In genomic region chr9:82975342-82976215, GRCm38 (mm10) we compare ENCODE assay signal across 7 mouse cellular contexts. TPM values are rescaled to one million over a fixed set of nuclear protein-coding genes. Genes with fewer than 3 reads are reported as not detected.
DNase-seq lines count a peak whose midpoint lies in the region; ATAC-seq and TF ChIP-seq lines count a peak whose summit lies in the region.

Gene Phip, minus strand, starts transcription at chr9:82975516.

- intact Hi-C loops in gastrocnemius, postnatal 36 days (cut with DNase I), result no loop called here
- intact Hi-C loops in left cerebral cortex, postnatal 4 days (cut with DNase I), result loop anchor here (10.0 kb wide), 2 partner anchors 169 to 399 kb away; partner anchors contain the start of gene Hmgn3

- no peaks in the 10 kb centered on the region for H3K27me3 ChIP-seq in intestine, embryonic 16.5 days (replicated peaks; ENCODE audit: control insufficient read depth, insufficient read depth, low read length)
- H3K27me3 ChIP-seq in midbrain, embryonic 12.5 days, result no peaks in the 10 kb centered on the region
- H3K27me3 ChIP-seq in small intestine, adult 2 months (ENCODE audit: control insufficient read depth, insufficient read depth, low read length), result no peaks in the 10 kb centered on the region

- H3K4me3 ChIP-seq in intestine, embryonic 16.5 days (ENCODE audit: low read length), result peak within 1 kb of the TSS; percentile 93
- H3K4me3 ChIP-seq in midbrain, embryonic 12.5 days, result peak within 1 kb of the TSS; percentile 93
- peak within 1 kb of the TSS; percentile 97 for H3K4me3 ChIP-seq in small intestine, adult 2 months (ENCODE audit: low read depth, low read length)

- H3K9ac ChIP-seq in intestine, embryonic 16.5 days (ENCODE audit: low read depth, low read length), result peak within 1 kb of the TSS; percentile 97
- peak within 1 kb of the TSS; percentile 95 for H3K9ac ChIP-seq in midbrain, embryonic 12.5 days (replicated peaks)

- peak within 1 kb of the TSS; percentile 100 for H3K27ac ChIP-seq in intestine, embryonic 16.5 days (ENCODE audit: low read length)
- peak within 1 kb of the TSS; percentile 100 for H3K27ac ChIP-seq in midbrain, embryonic 12.5 days (replicated peaks)
- H3K27ac ChIP-seq in small intestine, adult 2 months (ENCODE audit: insufficient read depth, low read depth, low read length), result peak within 1 kb of the TSS; percentile 94

- H3K36me3 ChIP-seq in intestine, embryonic 16.5 days (ENCODE audit: control insufficient read depth, insufficient read depth, low read length), result no peaks in the 10 kb centered on the region
- H3K36me3 ChIP-seq in midbrain, embryonic 12.5 days, result no peaks in the 10 kb centered on the region
- H3K36me3 ChIP-seq in small intestine, adult 2 months (ENCODE audit: control insufficient read depth, insufficient read depth, low read length), result 0 out of 2 replicates have a peak, but pooled peaks cover 3% of the 10 kb centered on the region

- peak within 1 kb of the TSS; percentile 81 for H3K4me2 ChIP-seq in intestine, embryonic 16.5 days (ENCODE audit: low read depth, low read length)
- peak within 1 kb of the TSS; percentile 77 for H3K4me2 ChIP-seq in midbrain, embryonic 12.5 days (replicated peaks)

- H3K9me3 ChIP-seq in intestine, embryonic 16.5 days (ENCODE audit: control insufficient read depth, low read length), result no peaks in the 10 kb centered on the region
- H3K9me3 ChIP-seq in midbrain, embryonic 12.5 days, result no peaks in the 10 kb centered on the region

- peak; percentile 87 for ATAC-seq in intestine, embryonic 16.5 days
- ATAC-seq in midbrain, embryonic 12.5 days (ENCODE audit: low FRiP score, low read depth), result peak; percentile 86

- peak; percentile 70; the same call in 1 of the 2 replicates for TF ChIP-seq POLR2A in small intestine, adult 2 months (IDR thresholded peaks at IDR 0.05; ENCODE audit: low read depth, low read length)

- WGBS in intestine, embryonic 16.5 days, result under 1% methylated on average over 79 of the region's 79 CpGs
- WGBS in midbrain, embryonic 12.5 days, result under 1% methylated on average over 59 of the region's 79 CpGs
- under 1% methylated on average over 78 of the region's 79 CpGs for WGBS in small intestine, adult 2 months

- DNase-seq in adrenal gland, adult 2 months, result peak; percentile 97
- DNase-seq in embryo, embryonic 11.5 days (ENCODE audit: low read depth, low spot score), result peak; percentile 86
- DNase-seq in gastrocnemius, postnatal 36 days, result peak; percentile 93 to 95
- DNase-seq in left cerebral cortex, postnatal 4 days, result peak; percentile 95

- peaks cover 7% of the 10 kb centered on the region; the same call in 1 of the 2 replicates for H3K4me1 ChIP-seq in intestine, embryonic 16.5 days (ENCODE audit: control insufficient read depth, insufficient read depth, low read length)
- H3K4me1 ChIP-seq in midbrain, embryonic 12.5 days, result peaks cover 15% of the 10 kb centered on the region
- H3K4me1 ChIP-seq in small intestine, adult 2 months (ENCODE audit: control insufficient read depth, insufficient read depth, insufficient read length, low read length), result peaks cover 3% of the 10 kb centered on the region; the same call in 1 of the 2 replicates

- no peak; the same call in 1 of the 2 replicates for TF ChIP-seq CTCF in small intestine, adult 2 months (IDR thresholded peaks at IDR 0.05; ENCODE audit: extremely low read depth, insufficient read length, insufficient replicate concordance, low read depth, low read length)

RNA-seq across cellular contexts. Expression of gene Phip, which starts in this region (rescaled TPM):
- total RNA-seq in adrenal gland, adult 2 months (2021), result 10 to 100 TPM; 59.1 to 80.7 TPM
- 1.4 and 4.4 TPM in 2 replicates for polyA plus RNA-seq in adrenal gland, adult 2 months (2012; rRNA removed)
- total RNA-seq in gastrocnemius, postnatal 36 days (2021), result 10 to 100 TPM; 19.9 to 27.8 TPM
- polyA plus RNA-seq in intestine, embryonic 16.5 days (2015; fragmentation: Nextera tagmentation; extraction: Ambion mirVana), result 43.4 and 46.5 TPM in 2 replicates
- total RNA-seq in left cerebral cortex, postnatal 4 days (2021), result 10 to 100 TPM; 72.2 to 86.3 TPM
- 153 and 167 TPM in 2 replicates for polyA plus RNA-seq in midbrain, embryonic 12.5 days (2016; fragmentation: Nextera tagmentation; extraction: Ambion mirVana)
- 0.77 and 1.3 TPM in 2 replicates for polyA plus RNA-seq in small intestine, adult 2 months (2012; rRNA removed)

Comparison
In these comparisons a context has a peak if more than half of its experiments do, and no peak if none do; other contexts are left out.
1. Peak in every context shown above with its lines: DNase-seq, ATAC-seq, H3K4me3 ChIP-seq and H3K27ac ChIP-seq.